Mouse (Mus musculus): ENCODE data around the gene Scml4.

Gene Scml4

GRCm38 (mm10) chr10:42991018-42991417 lies 130.8 kb downstream of the Scml4 start:
- no peak for DNase-seq (ENCODE audit: extremely low spot score, low spot score)

- DNase-seq (ENCODE audit: extremely low spot score, low spot score), result peak; percentile 48
Observed at GRCm38 (mm10) chr10:42994331-42994782, 134.2 kb downstream of the Scml4 start.

GRCm38 (mm10) chr10:42995484-42995895 lies 135.3 kb downstream of the Scml4 start:
- DNase-seq (ENCODE audit: extremely low spot score, low spot score), result peak; percentile 40

- no peak for DNase-seq (ENCODE audit: extremely low spot score, low spot score)
Observed at GRCm38 (mm10) chr10:42997278-42997677, 137.1 kb downstream of the Scml4 start.

GRCm38 (mm10) chr10:42999324-42999723 lies 139.2 kb downstream of the Scml4 start:
- no peak for DNase-seq (ENCODE audit: extremely low spot score, low spot score)

GRCm38 (mm10) chr10:43001433-43001832 lies 141.3 kb downstream of the Scml4 start:
- no peak for DNase-seq (ENCODE audit: extremely low spot score, low spot score)

GRCm38 (mm10) chr10:43002066-43002678 lies 142.0 kb downstream of the Scml4 start:
- peak; percentile 47 for DNase-seq (ENCODE audit: extremely low spot score, low spot score)

- peak; percentile 34 for DNase-seq (ENCODE audit: extremely low spot score, low spot score)
Observed at GRCm38 (mm10) chr10:43002721-43003465, 142.7 kb downstream of the Scml4 start.

GRCm38 (mm10) chr10:43003466-43003757 lies 143.2 kb downstream of the Scml4 start:
- no peak for DNase-seq (ENCODE audit: extremely low spot score, low spot score)

- DNase-seq (ENCODE audit: extremely low spot score, low spot score), result no peak
Observed at GRCm38 (mm10) chr10:43004174-43004734, 144.1 kb downstream of the Scml4 start.

GRCm38 (mm10) chr10:43005031-43005430 lies 144.9 kb downstream of the Scml4 start:
- DNase-seq (ENCODE audit: extremely low spot score, low spot score), result no peak

GRCm38 (mm10) chr10:43005677-43006076 lies 145.5 kb downstream of the Scml4 start:
- no peak for DNase-seq (ENCODE audit: extremely low spot score, low spot score)

- no peak for DNase-seq (ENCODE audit: extremely low spot score, low spot score)
Observed at GRCm38 (mm10) chr10:43006534-43006933, 146.4 kb downstream of the Scml4 start.

GRCm38 (mm10) chr10:43008116-43008515 lies 147.9 kb downstream of the Scml4 start:
- no peak for DNase-seq (ENCODE audit: extremely low spot score, low spot score)

Data from neural tube, embryonic 10.5 days (tissue).